Mouse (Mus musculus) cerebral cortex, adult 2 months (tissue): Measurements from ENCODE around the gene Gas2l2.

Experiments used
- WGBS: fragments of 180-500 bp; shearing (Covaris S2); methylation state at CpG from one replicate; pipeline ENCODE4 v1.1.7; 2018; 5-methylcytosine and 5-hydroxymethylcytosine counted together

Gene Gas2l2

GRCm38 (mm10) chr11:83442596-83443267, 13.5 kb upstream of the Gas2l2 start:
- 21% methylated on average over 29 of the region's 29 CpGs for WGBS

- 43% methylated on average over 7 of the region's 7 CpGs for WGBS
Measured at GRCm38 (mm10) chr11:83441235-83441634, 12.0 kb upstream of the Gas2l2 start.

DNA sequence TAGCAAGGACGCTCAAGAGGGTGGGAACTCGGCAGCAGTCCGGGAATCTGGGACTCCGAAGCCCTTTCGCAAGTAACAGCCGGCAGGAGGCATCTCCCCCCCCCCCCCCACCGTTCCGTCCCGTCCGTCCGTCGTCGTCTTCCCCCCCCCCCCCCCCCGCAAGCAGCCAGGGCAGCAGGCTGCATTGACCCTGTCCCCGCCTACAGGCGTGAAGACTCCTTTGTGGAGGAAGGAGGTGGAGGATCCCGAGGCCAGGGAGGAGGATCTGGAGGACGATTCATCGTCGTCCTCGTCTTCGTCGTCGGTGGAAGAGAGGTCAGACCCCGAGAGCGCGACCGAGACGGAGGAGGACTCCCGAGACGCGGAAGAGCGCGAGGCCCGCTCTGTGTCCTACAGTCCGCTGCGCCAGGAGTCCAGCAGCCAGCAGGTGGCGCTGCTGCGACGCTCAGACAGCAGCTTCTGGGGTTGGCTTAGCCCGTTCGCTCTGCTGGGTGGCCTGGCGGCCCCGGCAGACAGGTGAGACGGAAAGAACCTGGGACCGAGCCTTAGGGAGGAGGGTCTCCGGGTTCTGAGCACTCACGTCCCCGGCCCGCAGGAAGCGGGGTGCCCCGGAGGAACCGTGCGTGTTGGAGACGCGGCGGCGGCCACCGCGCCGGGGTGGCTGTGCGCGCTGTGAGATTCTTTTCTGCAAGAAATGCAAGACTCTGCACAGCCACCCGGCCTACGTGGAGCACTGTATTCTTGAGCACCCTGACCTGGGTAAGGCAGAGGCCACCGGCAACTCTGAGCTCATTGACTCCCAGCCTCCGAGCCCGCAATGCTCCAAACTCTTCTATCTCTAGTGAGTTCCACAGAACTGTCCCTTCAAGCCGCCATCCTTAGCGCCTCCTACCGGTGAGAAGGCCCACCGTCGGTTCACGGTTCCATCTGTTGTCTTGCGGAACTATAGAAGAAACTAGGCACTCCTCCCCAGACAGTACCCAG, 11.1 kb upstream of the Gas2l2 start:
- under 1% methylated on average over 67 of the region's 75 CpGs for WGBS

GRCm38 (mm10) chr11:83439426-83440060, 10.3 kb upstream of the Gas2l2 start:
- 24% methylated on average over 11 of the region's 11 CpGs for WGBS

DNA sequence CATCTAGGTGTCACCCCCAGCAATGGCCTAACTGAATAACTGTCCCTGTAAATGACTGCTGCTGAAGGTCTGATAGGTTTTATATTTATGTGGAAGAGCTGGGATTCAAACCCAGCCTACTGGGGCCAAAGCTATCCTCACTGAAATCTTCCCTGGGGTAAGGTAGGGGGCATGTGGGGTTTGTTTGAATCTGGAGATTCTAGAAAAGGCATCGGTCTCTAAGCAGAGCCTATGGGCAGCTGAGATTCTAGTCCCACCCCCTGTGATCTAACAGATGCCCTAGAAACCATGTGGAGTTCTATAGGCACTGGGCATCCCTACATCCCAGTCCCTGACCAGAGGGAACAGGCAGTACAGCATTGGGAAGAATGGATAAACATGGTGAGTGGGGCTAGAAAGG, 8.1 kb upstream of the Gas2l2 start, which contains the start of gene 1700020L24Rik:
Gene 1700020L24Rik (plus strand): TSS at position 301 of the 400 bp plus-strand sequence.
- WGBS, result 100% methylated on average over 1 of the region's 1 CpGs

DNA sequence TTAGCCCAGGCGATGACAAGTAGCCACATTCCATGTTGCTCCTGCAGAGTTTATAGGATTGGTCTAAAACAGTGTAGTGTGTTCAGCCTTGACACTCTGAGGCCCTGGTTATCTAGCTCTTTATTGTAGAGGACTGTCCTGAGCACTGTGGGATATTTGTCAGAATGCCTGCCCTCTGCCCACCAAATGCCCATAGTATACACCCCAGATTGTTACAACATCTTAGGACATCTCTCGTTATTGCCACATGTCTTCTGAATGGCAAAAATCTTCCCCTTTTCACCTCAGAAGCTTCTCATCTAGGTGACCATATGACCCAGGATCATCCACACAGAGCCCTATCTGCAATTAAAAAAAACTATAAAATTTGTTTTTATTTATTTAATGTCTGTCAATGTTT, 3.3 kb upstream of the Gas2l2 start:
- WGBS, result 94% methylated on average over 2 of the region's 2 CpGs

- WGBS, result 48% methylated on average over 17 of the region's 17 CpGs
Measured at GRCm38 (mm10) chr11:83426964-83427363, 2.3 kb downstream of the Gas2l2 start.

GRCm38 (mm10) chr11:83424681-83425080, 4.6 kb downstream of the Gas2l2 start:
- WGBS, result 7% methylated on average over 8 of the region's 8 CpGs

DNA sequence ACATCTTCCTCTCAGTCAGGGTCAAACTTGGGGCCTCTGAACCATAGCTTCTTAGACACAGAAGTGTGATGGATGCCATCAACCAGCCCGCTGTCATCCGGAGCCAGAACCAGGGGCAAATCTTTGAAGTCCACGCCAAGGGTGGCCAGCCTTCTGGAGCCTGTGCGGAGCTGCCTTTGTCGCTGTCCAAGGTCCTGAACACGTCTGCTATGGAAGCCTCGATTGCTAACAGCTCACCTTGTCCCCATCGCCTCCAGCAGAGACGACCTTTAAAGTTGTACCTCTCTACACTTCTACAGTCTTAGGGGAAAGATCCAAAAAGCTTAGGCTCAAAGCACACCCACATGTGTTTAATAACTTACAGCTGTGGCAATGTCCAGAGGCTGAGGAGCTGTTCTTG, 8.0 kb downstream of the Gas2l2 start:
- WGBS, result 48% methylated on average over 9 of the region's 9 CpGs

- WGBS, result 33% methylated on average over 4 of the region's 4 CpGs
Measured at GRCm38 (mm10) chr11:83420338-83420737, 8.9 kb downstream of the Gas2l2 start.

GRCm38 (mm10) chr11:83418566-83418965, 10.7 kb downstream of the Gas2l2 start:
- WGBS, result 4% methylated on average over 38 of the region's 38 CpGs

GRCm38 (mm10) chr11:83417708-83418107, 11.5 kb downstream of the Gas2l2 start:
- 48% methylated on average over 7 of the region's 7 CpGs for WGBS

DNA sequence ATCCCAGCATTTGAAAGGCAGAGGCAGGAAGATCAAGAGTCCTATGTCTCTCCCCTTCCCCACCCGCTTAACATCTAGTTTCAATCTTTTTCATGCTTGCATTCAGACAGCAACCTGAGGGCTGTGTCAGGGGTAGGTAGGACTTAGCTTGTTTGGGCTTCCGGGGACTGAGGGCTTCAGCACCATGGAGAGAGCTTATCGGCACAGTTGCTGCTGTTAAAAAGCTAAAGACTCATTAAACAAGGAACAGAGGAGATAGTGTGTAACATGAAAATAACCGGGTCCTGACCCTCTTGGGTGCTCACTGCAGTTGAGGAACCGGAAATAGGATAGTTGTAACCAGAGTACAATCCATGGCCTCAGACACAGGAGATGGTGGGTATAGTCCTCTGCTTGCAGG, 12.2 kb downstream of the Gas2l2 start:
- WGBS, result 34% methylated on average over 5 of the region's 5 CpGs

DNA sequence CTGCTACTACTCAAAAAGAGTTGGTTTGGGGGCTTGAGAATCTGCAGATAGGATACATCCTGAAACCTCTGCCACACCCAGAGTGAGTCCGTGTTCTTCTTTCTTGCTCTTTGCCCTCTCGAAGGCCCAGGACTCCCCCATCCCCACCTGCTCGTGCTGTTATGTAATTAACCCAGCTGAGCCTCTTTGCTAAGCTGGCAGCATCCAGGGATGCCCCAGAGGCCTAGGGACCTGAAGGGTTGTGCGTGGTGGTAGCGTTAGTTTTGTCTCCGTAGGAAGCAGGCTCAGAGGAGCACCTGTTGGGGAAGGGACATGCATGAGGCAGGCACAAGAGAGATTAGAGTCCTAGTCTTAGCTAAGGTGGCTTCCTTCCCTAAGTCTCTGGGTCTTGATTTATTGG, 18.7 kb downstream of the Gas2l2 start:
- 38% methylated on average over 6 of the region's 6 CpGs for WGBS

DNA sequence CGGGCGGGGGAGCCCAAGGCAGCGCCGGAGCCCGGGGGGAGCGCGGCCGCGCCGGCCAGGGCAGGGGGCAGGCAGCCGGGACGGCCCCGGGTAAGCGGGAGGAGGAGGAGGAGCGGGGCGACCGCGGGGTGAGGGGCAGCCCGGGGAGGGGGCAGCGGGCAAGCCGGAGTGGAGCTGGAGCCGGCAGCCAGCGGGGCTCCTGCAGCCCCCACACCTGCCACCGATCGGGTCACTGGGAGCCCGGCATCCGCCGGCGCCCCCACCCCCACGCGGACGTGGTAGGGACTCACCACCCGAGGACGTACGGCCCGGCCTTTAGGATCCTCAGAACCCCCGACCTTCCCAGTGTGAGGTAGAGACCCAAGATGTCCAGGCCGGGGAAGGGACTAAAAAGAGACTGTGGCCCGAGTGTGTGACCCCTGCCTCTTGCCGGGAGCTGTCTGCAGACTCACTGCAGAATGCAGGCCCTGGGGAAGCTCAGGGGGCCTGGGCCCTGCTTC, 19.4 kb downstream of the Gas2l2 start:
- 3% methylated on average over 39 of the region's 40 CpGs for WGBS

DNA sequence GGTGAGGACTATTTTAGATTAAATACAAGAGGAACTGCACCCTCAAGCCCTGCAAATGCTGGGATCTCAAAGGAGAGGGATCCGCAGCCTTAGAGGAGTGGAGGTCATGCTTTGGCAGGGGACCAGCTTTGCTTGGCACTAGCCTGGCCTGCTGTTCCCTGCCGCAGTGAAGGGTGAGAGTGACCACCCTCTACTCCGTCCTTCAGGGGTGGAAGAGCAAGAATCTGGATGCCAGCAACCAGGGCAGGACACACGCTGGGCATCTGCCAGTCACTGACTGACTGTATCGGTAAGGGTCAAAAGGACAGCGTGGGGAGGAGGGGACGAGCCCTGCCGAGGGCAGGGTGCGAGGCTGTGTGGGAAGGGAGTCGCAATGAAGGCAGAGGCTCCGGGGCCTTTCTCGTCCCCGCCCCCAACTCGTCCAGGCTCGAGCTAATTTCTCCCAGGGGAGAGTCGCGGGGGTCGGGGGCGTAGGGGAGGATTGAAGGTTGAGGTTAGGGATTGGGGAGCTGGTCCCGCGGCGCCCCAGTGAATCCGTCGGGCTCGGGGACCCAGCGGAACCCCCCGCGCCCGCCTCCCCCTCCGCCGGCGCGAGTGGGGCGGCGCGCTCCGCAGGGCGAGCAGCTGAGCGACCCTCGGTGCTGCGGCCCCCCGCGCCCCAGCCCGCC, 20.0 kb downstream of the Gas2l2 start, which contains the start of gene Rasl10b:
Gene Rasl10b (plus strand): TSS at position 51 of the 668 bp plus-strand sequence.
- 2% methylated on average over 37 of the region's 44 CpGs for WGBS

- 47% methylated on average over 8 of the region's 8 CpGs for WGBS
Measured at GRCm38 (mm10) chr11:83408242-83408641, 21.0 kb downstream of the Gas2l2 start.

DNA sequence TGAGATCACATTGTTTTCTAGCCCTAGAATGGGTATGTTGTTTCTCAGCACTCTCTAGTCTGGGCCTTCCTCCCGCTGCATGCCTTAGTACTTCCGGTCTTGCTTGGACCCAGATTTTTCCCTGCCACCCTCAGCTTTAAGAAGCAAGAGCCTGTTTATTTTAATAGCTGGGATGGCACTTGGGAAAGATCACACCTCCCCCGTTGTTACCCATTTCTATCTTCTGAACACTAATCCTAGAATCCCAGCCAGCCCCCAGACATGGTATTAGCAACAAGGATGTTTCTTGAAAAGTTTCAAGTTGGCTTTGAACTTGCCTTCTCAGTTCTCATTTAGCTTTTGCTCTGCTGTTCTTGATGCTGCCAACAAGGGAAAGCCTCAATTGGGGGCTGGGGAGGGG, 22.9 kb downstream of the Gas2l2 start:
- WGBS, result 41% methylated on average over 3 of the region's 3 CpGs

GRCm38 (mm10) chr11:83403787-83404186, 25.5 kb downstream of the Gas2l2 start:
- WGBS, result 66% methylated on average over 7 of the region's 7 CpGs

GRCm38 (mm10) chr11:83398724-83399123, 30.5 kb downstream of the Gas2l2 start:
- WGBS, result 69% methylated on average over 5 of the region's 5 CpGs

DNA sequence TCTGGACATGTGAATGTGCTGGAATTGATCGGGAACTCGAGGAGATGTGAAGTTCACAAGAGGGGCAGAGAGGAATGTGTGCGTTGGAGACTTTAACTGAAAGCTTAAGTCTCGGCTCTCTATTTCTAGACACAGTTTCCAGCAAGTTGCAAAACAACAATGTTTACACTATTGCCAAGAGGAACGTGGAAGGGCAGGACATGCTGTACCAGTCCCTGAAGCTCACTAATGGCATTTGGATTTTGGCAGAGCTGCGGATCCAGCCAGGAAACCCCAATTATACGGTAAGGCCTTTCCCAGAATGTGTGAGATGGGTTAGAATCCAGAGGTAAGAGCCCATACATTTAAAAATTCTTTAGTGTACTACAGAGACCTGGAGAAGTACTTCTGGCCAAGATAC, 31.6 kb downstream of the Gas2l2 start:
- WGBS, result 75% methylated on average over 7 of the region's 7 CpGs
